Mouse (Mus musculus) gastrocnemius, postnatal 14 days (tissue): ENCODE measurements around the gene Ripk4. TPM values are rescaled to one million over a fixed set of nuclear protein-coding genes. Genes with fewer than 3 reads are reported as not detected.

Source experiments
- DNase-seq: peaks from one replicate; pipeline ENCODE4 v3.0.0; 2021; ENCODE audit warnings: mixed read lengths
- intact Hi-C: fragments of 180-260 bp; cut with DNase I; formaldehyde crosslinking; loops from one replicate; pipeline ENCODE4 v1.15.1; 2025; ENCODE audit warnings: low total_unique reads
- total RNA-seq, 2 experiments: library from RNA; stranded (reverse); gene quantifications; 2 replicates each; pipeline ENCODE4 v1.2.3; 2021

The Ripk4 gene
- total RNA-seq, 2 experiments from 2014 or later, result not detected

- no peak for DNase-seq
- intact Hi-C loops, result no loop called here
These were observed 15.2 kb downstream of the Ripk4 start for GRCm38 (mm10) chr16:97748421-97748820.

- peak; percentile 21 for DNase-seq
- intact Hi-C loops, result no loop called here
These were observed 25.6 kb downstream of the Ripk4 start for GRCm38 (mm10) chr16:97738030-97738429.

GRCm38 (mm10) chr16:97736562-97736961 lies 27.0 kb downstream of the Ripk4 start:
- intact Hi-C loops, result no loop called here
- no peak for DNase-seq

GRCm38 (mm10) chr16:97734760-97735322 lies 28.7 kb downstream of the Ripk4 start:
- DNase-seq, result no peak
- intact Hi-C loops, result no loop called here

- DNase-seq, result no peak
- intact Hi-C loops, result no loop called here
These were observed 30.0 kb downstream of the Ripk4 start for GRCm38 (mm10) chr16:97733599-97733998.

GRCm38 (mm10) chr16:97730321-97730720 lies 33.3 kb downstream of the Ripk4 start:
- DNase-seq, result no peak
- intact Hi-C loops, result no loop called here

GRCm38 (mm10) chr16:97726436-97726835 lies 37.2 kb downstream of the Ripk4 start:
- intact Hi-C loops, result no loop called here
- DNase-seq, result no peak

GRCm38 (mm10) chr16:97720093-97720492 lies 43.5 kb downstream of the Ripk4 start:
- intact Hi-C loops, result no loop called here
- no peak for DNase-seq

GRCm38 (mm10) chr16:97719392-97719983 lies 44.1 kb downstream of the Ripk4 start:
- no peak for DNase-seq
- intact Hi-C loops, result no loop called here

GRCm38 (mm10) chr16:97716567-97716966 lies 47.0 kb downstream of the Ripk4 start:
- intact Hi-C loops, result no loop called here
- no peak for DNase-seq

GRCm38 (mm10) chr16:97712129-97712528 lies 51.5 kb downstream of the Ripk4 start:
- DNase-seq, result no peak
- intact Hi-C loops, result no loop called here

GRCm38 (mm10) chr16:97701871-97702270 lies 61.7 kb downstream of the Ripk4 start:
- DNase-seq, result no peak
- intact Hi-C loops, result no loop called here

GRCm38 (mm10) chr16:97697769-97698168 lies 65.8 kb downstream of the Ripk4 start:
- intact Hi-C loops, result no loop called here
- DNase-seq, result no peak

- intact Hi-C loops, result no loop called here
- no peak for DNase-seq
These were observed 67.9 kb downstream of the Ripk4 start for GRCm38 (mm10) chr16:97695709-97696108.

Other genes with a start within 250 kb of the Ripk4 start
- gene Fam3b, start 249.0 kb downstream of the Ripk4 start, total RNA-seq, result not detected
- gene Tmprss2, start 152.6 kb downstream of the Ripk4 start, total RNA-seq, result not detected
- 1 to 10 TPM; 3.7 to 5.9 TPM for gene Prdm15, start 88.1 kb upstream of the Ripk4 start, total RNA-seq
- gene C2cd2, start 198.8 kb upstream of the Ripk4 start, total RNA-seq, result 100 to 1,000 TPM in 1 of 2 experiments, 10 to 100 TPM in 1; 83.9 to 109 TPM
- gene Zbtb21, start 198.8 kb upstream of the Ripk4 start, total RNA-seq, result 1 to 10 TPM; 7.7 to 7.8 TPM
- gene B230307C23Rik, start 233.5 kb upstream of the Ripk4 start, total RNA-seq, result 1 to 10 TPM; 5.4 to 5.5 TPM